Mouse (Mus musculus) gastrocnemius, postnatal 4 days (tissue): ENCODE data around the gene Emc9. TPM values are rescaled to one million over a fixed set of nuclear protein-coding genes. Genes with fewer than 3 reads are reported as not detected.

Experiments used
- DNase-seq, 2 experiments: peaks; one replicate each; pipeline ENCODE4 v3.0.0; 2021 to 2022; ENCODE audit warnings: low spot score in 2 of 2, mixed read lengths in 2 of 2
- total RNA-seq, 2 experiments: library from RNA; stranded (reverse); gene quantifications; 2 replicates each; pipeline ENCODE4 v1.2.3; 2021

Gene Emc9
- total RNA-seq, 2 experiments from 2014 or later: 49.1 to 53.6 TPM

DNA sequence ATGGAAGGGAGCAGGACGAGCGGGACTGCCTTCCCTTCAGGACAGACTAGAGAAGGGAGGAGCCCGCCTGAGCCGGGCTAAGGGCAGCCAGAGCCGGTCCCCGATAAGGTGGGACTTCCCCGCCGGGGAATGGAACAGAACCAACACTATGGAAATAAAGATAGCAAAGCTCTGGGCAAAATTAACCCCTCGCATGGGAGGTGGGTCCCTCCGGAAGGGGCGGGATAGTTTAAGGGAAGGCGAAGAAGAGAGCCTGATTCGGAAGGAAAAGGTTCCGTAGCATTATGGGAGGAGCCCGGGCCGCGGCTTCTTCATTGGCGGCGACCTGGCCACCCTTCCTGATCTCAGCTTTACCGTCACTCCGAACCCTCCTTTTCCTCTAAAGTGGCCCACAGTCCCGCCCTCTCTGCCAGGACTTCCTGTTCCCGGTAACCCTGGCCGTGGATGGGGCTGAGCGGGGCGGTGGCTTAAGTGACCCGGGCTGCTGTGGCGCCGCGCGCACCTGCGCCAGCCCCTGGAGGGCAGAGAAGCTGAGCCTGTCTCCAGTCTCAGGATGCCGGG, 6.3 kb upstream of the Emc9 start, which contains the start of gene Rnf31:
TSS of gene Rnf31 (plus strand) at position 378 of the 561 bp plus-strand sequence.
- peak; percentile 82 to 91 for DNase-seq

DNA sequence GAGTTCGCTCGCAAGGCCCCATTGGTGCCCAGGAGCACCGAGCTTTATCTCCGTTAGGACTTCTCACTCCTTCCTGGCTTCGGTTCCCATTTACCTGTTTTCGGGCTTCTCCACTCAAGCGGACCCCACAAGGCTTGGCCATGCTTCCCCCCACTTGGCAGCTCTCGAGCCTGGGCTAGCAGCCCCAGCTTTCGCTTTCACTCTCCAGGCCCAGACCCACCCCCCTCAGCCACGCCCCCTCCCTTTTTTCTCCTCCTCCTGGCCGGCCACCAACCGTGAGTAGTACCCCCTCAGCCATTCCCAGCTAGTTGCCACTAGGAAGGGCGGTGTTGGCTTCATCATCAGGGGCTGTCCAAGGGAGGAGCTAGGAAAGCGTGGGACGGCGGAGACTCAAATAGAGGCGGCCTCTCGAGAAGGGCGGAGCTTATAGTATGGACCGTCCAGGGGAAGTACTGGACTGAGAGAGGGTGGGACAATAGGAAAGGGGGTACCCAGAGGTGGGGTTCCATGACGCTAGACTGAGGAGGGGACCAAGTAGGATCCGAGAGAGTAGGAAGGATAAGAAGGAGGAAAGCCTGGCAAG, 5.7 kb upstream of the Emc9 start, which contains the start of gene Psme2:
TSS of gene Psme2 (minus strand) at position 366 of the 583 bp plus-strand sequence.
- DNase-seq: peak; percentile 81 to 92

DNA sequence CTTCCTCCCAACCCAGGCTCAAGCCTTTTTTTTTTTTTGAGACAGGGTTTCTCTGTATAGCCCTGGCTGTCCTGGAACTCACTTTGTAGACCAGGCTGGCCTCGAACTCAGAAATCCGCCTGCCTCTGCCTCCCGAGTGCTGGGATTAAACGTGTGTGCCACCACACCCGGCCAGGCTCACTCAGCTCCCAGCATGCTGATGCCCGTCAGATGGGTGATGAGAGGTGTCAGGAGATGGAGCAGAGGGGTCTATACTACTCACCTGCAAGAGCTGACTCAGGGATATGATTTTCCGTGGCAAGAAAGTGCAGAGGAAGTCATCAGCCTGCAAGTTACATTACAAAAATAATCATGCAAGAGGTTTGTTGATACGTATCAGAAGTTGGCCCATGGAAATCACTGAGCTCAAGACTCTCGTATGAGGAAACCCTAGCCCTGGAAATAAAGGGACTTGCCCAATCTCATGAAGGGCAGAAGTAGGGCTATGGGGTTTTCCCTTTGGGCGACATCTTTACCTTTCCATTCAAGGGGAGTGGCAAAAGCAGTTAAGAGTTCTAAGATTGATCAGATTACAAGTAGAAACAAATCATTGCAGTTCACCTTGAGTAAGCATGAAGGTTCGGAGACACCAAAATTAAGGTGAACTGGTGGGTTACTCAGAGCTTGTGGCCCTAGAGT, 4.8 kb upstream of the Emc9 start:
- DNase-seq: no peak

DNA sequence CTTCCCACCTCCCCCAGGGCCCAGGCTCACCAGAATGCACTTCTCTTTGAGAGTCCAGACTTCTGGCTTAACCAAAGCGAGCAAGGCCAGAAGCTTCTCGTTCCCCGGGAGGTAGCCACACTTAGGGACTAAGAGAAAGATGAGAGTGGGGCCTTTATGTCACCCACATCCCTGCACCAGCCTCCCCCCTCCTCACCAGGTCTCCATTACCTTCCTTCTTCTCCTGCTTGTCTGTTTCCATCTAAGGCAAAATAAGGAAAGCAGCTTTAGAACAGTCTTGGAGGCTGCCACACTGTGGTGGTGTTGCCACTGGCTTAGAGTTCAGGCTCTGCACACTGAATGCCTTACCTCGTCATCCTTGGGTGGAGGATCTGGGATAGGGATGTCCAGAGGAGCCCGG, 4.2 kb upstream of the Emc9 start:
- DNase-seq: no peak

DNA sequence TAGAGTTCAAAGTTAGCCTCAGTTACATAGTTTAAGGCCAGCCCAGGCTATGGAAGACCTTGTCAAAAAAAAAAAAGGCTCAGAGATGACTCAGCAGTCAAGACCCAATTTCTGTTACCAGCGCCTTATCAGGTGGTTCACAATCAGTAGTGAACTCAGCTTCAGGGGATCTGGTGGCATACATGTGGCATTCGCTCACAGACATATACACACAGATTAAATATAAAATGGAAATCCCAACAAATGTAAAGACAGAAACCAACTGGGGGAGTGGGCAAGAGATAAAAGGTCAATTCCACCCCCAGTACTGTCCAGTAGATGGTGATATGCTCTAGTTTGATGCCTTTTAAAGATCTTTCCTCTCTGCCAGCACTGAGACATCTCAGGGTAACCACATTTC, 1.0 kb upstream of the Emc9 start:
- DNase-seq: no peak

DNA sequence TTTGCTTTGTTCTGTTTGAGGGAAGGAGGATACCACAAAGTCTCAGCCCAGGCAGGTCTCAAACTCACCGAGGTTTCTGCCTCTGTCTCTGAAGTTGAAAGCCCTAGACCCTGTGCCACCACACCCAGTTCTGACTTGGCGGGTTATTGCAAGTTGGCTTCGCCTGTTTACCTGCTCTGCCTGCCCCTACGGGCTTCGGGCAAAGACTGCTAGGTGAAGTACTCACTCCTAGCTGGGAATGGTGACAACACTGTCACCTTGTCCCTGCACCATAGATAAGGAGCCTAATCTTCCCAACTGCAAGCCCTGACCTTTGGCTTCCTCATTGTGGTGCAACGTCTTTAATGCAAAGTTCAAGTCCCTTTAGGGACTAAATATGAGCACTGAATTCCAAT, 461 bp upstream of the Emc9 start:
- DNase-seq: no peak

DNA sequence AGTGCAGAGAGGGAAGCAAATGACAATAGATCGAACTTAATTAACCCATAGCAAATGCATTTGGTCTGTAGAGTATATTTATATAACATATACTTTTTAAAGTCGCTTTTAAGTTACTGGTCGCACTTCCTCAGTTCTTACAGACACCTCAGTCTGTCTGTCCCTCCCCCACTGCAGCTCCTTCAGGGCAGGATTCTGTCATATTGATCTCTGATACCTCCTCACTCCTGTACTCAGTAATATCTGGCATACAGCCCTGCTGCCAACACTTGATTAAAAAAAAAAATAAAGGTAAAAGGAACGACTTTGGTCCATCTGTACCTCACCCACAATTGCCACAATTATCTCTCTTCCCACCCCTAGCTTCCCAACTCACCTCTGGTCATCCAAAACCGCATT, 800 bp downstream of the Emc9 start:
- DNase-seq: no peak

DNA sequence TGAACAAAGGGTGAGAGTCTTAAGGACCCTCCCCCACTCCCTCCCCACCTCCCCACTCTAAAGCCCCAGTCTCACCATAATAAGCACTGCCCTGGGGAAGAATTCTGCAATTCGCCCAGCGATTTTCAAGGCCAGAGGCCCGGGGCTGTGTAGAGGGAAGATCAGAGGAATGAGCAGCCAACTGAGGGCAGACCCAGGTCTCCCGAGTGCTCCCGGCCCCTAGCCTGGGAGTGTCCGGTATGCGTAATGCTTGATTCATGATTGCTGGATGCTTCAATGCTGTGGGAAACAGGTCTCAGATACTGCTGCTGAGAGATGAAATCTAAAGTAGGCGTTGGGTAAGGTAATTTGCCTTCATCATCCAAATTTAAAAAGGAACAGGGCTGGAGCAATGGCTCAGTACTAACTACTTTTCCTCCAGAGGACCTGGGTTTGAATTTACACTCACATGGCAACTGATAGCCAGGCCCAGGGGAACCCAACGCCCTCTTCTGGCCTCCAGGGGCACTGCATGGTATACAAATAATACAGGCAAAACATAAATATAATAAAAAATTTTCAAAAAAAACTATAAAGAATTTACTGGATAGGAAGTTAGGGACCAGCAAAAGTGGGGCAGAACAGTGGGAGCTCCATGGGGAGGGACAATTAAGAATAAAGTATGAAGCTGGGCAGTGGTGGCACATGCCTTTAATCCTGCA, 3.0 kb downstream of the Emc9 start:
- no peak for DNase-seq

DNA sequence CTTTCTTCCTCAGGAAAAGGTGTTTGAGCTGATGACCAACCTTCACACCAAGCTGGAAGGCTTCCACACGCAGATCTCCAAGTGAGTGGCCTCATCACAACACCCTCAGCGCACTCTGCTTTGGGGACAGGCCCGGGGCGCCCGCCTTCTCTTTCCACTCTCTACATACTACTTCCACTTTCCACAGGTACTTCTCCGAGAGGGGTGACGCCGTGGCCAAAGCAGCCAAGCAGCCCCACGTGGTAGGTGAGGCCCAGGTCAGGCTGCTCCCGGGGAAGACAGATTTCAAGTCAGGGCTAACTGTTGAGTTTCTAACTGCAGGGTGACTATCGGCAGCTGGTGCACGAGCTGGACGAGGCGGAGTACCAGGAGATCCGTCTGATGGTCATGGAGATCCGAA, 4.4 kb downstream of the Emc9 start:
- DNase-seq: no peak

DNA sequence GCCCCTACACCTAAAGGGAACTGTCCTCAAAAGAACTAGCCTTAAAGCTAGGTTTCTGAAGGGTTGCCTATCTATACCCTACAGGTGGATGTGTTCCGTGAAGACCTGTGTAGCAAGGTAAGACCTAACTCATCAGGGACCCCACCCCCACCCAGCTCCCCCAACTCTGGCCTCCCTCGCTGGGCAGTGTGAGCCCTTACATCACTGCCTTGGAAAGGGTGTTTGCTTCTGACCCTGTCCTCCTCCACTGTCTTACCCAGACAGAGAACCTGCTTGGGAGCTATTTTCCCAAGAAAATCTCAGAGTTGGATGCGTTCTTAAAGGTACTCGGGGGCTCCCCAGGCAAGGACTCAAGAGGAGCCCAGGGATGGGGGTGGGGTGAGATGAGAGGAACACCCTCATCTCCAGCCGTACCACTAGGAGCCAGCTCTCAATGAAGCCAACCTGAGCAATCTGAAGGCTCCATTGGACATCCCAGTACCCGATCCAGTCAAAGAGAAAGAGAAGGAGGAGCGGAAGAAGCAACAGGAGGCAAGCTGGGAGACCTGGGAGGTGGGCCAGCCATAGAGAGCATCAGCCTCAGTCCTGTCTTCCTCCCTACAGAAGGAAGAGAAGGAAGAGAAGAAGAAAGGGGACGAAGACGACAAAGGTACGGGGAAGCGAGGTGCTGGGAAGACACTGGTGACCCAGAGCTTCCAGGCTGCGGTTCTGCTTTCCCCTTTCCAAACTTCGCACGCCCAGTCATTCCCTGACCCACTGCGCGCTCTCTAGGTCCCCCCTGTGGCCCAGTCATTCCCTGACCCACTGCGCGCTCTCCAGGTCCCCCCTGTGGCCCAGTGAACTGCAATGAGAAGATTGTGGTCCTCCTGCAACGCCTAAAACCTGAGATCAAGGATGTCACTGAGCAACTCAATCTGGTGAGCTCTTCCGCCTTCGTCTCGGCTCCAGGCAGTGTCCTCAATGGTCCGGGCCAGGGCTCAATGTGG, 5.3 kb downstream of the Emc9 start:
- DNase-seq: no peak

DNA sequence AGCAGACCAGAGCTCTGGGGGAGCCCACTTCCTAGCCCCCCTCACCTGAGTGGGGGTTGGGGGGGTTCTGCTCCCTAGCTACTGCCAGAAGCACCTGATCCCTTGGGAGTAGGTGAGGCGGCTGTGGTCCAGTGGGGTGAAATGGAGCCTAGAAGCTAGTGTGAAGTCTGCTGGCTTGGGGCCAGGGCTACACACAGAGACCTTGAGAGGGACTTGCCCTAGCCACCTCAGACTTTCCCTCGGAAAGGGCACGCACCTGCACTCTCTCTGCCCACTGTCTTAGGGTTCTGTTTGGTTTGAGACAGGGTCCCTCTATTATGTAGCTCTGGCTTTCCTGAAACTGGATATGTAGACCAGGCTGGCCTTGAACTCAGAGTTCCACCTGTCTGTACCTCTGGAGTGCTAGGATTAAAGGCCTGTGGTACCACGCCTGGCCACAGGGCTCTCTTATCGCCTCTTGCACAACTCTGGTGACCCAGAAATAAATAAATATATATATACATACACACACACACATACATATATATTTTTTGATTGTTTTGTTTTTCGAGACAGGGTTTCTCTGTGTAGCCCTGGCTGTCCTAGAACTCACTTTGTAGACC, 6.3 kb downstream of the Emc9 start:
- DNase-seq: peak in 1 of 2 experiments; percentile 56

DNA sequence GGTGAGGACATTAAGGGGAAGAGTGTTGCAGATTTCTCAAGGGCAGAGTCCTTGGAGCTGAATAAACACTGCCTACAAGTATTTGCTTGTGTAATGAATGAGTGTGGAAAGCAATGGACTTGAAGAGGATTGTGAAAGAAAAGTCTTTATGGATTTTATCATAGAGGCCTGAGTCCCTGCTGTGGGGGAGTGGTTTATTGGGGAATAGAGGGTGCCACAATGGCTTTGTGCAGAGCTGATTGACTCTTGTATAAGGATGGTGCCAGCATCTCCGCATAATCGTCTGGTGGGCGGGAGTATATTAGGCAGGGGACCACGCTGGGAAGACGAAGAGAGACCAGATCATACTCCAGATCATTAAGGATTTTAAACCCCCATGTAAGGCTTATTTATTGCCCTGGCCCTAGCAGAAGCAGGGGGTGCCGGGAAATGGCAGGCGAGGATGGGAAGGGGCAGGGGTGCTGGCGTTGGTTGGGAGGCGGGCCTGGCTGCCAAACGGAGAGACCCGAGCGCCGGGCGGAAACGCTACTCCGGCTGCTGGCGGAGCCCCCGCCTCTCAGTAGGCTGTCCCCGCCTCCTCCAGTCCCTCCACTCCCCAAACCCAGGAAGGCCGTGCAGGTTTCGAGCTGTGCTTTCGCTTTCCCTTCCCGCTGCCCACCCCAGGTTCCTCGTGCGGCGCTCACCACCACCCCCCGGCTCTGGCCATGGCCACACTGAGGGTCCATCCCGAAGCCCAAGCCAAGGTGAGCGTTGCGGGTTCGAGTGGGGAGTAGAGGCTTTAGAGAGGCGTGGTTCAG, 7.0 kb downstream of the Emc9 start, which contains the start of gene Psme1:
TSS of gene Psme1 (plus strand) at position 253 of the 797 bp plus-strand sequence.
- peak; percentile 60 to 78 for DNase-seq

DNA sequence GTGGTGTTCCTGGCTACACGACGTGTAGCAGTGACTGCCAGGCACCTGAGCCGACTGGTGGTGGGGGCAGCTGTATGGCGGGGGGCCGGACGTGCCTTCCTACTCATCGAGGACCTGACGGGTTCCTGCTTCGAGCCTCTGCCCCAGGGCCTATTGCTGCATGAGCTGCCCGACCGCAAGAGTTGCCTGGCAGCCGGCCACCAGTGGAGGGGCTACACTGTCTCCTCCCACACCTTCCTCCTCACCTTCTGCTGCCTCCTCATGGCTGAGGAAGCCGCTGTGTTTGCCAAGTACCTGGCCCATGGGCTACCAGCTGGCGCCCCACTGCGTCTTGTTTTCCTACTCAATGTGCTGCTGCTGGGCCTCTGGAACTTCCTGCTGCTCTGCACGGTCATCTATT, 8.7 kb downstream of the Emc9 start:
- no peak for DNase-seq

DNA sequence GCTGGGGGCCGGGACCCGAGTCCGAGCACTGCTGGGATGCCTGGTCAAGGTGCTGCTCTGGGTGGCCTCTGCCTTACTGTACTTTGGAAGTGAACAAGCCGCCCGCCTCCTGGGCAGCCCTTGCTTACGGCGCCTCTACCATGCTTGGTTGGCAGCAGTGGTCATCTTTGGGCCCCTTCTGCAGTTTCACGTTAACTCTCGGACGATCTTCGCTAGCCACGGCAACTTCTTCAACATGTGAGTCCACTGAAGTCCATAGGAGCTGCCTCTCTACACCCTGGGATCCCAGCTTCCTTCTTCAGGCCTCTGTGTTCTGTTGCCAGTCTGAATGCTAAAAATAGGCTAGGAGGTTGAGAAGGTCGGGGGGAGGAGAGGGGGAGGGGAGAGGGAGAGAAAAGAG, 9.4 kb downstream of the Emc9 start:
- no peak for DNase-seq

DNA sequence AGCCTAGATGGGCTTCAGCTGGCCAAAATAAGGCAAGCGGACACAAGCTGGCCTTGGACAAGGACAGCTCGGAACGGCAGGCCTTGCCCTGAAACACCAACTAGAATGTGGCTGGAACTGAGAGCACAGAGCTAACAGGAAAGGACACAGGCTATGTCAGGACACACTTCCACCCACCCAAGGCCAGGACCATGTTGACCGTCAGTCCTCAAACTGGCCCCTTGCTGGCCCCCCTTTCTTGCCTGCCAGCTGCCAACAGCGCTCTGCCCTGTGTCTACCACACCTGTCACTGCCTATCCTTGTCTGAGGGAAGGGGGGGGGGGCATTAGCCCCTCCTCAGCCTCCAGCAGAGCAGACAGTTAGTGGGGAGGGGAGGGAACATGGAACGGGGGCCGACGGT, 9.8 kb downstream of the Emc9 start, which contains the start of gene Fitm1:
TSS of gene Fitm1 (plus strand) at position 316 of the 400 bp plus-strand sequence.
- DNase-seq: peak in 1 of 2 experiments; percentile 45

DNA sequence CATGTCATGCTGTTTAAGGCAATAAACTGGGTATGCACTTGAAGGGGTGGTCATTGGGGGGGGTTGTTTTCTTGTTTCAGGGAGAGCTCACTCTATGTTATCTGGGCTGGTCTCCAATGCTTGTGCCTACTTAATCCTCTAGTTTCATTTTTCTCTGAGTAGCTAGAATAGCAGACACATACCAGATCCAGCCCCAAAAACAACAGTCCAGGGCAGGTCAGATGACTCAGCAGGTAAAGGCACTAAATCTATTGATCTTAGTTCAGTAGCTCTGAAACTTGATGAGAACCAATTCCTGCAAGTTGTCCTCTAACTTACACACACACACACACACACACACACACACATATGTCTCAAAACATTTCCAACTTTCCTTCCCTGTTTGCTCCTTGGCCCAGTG, 13.3 kb downstream of the Emc9 start:
- no peak for DNase-seq

DNA sequence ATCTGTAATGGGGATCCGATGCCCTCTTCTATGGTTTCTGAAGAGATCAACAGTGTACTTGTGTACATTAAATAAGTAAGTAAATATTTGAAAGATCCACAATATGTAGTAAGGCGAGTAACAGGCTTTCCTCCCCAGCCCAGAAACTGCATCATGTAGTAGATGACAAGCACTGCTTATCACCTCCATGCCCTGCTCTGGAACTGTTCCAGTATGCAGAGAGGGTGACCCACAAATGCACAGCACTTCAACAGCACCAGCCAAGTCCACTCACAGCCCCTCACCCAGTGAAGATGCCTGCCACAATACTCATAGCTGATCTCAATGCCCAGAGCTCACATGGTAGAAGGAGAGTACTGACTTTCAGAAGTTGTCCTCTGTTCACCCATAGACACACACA, 14.5 kb downstream of the Emc9 start:
- DNase-seq: no peak

DNA sequence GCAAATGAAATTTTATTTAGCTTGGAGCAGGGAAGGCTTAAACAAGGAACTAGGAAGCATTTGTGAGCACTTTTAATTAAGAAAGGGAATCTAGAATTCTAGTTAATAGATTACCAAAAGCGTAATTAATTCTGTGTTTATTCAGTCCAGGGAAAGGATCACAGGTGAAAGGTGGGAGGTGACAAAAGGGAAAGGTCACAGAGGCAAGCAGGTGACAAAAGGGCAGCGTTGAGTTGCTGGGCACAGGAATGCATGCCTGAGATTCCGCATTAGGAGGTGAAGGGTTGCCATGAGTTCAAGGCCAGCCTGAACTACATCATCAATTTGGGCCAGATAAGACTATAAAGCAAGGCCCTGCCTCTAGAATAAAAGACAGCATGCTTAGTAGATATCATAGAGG, 17.6 kb downstream of the Emc9 start:
- no peak for DNase-seq

DNA sequence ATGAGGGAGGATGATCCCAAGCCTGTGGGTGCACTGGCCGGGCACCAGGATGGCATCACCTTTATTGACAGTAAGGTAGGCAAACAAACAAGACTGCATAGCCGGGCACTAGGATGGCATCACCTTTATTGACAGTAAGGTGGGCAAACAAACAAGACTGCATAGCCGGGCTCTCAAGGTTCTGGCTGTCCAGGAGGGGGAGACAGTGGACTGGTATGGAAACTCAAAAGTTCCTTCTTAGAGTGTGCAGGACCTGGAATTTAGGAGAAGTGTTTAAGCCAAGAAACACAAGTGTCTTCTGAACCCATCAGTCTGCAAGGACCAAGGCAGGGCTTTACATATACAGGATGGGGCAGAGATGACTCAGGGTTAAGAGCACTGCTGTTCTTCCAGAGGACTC, 19.4 kb downstream of the Emc9 start:
- no peak for DNase-seq
